Mouse (Mus musculus): ENCODE measurements at regions not wholly inside any gene's neighbourhood (a gene's known extent, or its start where the extent isn't known, plus 50 kb on each side); places are given as distances from the start of the nearest gene placed in this dataset.

DNA sequence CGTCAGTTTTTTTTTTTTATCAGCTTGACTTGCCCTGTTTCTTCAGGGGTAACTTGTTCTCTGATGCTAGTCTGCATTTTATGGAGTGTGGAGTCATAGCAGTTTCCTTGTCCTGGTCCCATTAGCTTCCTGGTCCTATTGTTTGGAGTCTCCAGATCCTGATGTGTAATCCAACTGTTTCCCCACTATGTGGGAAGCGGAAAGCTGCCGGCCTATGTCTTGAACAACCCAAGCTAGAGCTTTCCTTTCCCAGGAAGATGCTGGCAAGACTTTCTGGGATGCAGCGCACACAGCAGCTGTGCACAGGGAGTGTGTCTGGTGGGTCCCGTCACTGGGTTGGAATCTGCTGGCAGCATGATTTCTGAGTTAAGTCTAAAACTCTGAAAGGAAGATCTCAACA lies 82.1 kb upstream of the Arglu1 start:
- DNase-seq (ENCODE audit: low read depth, low spot score), result no peak

DNA sequence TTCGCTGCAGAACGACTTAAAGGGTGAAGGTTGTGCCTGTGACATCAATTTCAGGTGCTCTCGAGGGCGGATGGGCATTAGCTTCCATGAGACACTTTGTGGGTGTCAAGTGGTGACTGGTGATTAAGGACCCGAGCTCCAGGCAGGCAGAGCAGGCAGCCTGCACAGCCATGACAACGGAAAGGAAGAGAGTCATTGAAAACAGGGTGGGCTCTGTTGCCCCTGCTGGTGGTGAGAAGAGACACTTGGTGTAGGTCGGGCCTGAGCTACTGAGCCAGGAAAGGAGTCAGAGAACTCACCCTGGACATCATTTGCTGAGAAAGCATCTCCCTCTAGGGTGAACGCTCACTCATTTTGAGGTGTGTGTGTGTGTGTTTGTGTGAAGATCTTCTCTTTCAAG lies 80.1 kb upstream of the Arglu1 start:
- DNase-seq (ENCODE audit: low read depth, low spot score), result no peak

DNA sequence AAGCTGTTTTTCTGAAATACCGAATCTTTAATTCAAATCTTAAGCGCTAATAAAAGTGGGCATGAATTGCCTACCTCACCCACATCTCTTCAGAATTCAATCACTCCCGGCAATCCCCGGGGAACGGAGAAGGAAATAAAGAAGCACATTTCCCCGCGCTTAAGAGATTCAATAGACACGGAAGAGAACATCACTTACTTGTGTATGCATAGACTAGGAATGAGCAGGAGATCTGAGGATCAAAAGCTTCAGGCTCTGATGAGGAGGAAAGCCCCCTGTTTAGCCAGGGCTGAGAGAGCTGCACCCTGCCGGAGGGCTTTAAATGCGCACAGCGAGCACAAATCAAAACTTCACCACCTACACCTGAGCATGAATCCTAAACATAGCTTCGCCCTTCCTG lies 72.0 kb upstream of the Arglu1 start:
- DNase-seq (ENCODE audit: low read depth, low spot score), result no peak

DNA sequence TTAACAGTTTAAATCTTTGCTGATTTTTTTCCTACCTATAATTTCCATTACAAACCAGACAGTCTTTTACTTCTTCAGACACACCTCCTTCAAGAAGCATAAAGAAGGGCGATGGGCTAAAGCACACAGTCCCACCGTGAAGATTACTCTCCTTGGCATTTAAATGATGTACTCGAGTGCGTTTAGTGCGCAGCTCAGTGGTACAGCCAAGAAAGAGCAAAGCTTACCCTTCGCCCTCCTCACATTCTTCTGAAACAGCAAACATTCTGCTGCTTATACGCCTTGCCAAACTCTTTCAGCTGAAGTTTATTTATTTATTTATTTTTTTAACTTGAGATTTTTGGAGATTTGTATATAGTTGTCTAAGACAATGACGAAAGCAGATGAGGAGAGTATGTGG lies 68.0 kb upstream of the Arglu1 start:
- no peak for DNase-seq (ENCODE audit: low read depth, low spot score)

DNA sequence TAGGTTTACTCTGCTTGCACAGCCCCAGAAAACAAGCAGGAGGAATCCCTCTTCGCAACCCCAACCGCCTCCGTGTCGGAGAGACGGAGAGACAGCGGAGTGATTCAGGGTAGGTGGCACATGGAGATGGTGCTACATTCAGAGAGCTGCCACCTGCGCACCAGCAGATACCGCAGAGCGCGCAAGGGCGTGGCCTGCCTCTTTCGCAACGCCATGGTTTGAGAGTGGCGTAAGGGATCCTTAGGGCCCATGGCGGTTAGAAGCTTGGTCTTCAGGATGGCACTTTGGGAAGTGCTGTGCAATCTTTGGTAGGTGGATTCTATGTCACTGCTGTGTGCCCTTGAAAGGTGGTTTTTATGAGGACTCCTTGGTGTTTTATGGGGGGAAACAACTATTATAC lies 60.9 kb upstream of the Arglu1 start:
- no peak for DNase-seq (ENCODE audit: low read depth, low spot score)

DNA sequence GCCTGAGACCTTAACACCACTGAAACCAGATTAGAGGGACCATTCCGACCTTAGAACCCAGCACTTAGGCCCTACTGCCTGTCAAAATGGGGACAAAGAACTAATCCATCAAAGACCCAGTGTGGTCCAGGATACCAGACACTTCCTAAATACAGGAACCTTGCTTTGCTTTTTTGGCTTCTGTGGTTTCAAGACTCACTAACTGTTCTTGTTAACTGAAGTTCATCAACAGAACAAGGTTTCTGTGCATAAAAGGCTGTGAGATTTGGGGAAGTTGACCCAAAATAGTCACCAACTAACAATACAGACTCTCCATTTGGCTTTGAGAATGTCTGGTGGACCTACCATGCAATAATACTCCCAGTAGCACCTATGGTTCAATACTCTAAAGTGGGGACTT lies 56.4 kb upstream of the Arglu1 start:
- DNase-seq (ENCODE audit: low read depth, low spot score), result no peak

DNA sequence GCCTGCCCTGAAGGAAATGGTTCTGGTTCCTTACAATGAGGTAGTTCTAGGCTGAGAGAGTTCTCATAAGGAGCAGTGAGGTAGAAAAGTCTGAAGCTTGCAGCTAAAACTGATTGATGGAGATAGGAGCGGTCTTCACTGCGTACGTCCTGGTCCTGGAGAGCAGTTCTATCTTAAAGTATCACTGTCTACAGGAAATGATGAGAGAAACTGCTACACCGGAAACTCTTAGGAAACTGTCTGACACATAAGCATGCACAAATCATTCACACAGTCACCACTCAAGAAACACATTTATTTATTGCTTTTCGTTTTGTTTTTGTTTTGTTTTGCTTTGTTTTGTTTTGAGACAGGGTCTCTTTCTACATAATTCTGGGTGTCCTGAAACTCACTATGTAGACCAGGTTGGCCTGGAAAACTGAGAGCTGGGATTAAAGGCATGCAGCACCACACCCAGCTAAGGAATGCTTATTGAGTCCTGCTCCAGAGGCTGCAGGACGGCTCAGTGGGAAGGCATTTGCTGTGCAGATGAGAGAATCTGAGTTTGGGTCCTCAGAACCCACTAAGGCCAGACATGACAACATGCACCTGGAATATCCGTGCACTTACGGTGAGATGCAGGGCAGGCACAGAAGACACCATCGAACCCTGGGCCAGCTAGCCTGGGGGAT lies 55.4 kb upstream of the Arglu1 start:
- no peak for DNase-seq (ENCODE audit: low read depth, low spot score)
